Mouse (Mus musculus): Measurements from ENCODE around the gene Flywch1. TPM values are rescaled to one million over a fixed set of nuclear protein-coding genes. Genes with fewer than 3 reads are reported as not detected.
A peak's percentile ranks its signal among the peaks of the same experiment; 100 is the strongest.
"Not testable (repeated sequence)": the region's sequence is repeated elsewhere in the genome, so short reads cannot be mapped to it uniquely, and the experiment has no call there.

The Flywch1 gene
- total RNA-seq, 2 experiments from 2014 or later: 29.7 to 33.2 TPM

- intact Hi-C loops (cut with DNase I): loop anchor here (5.0 kb wide), 1 partner anchor 39 kb away; the partner anchor contains the start of gene Kremen2
- peak; percentile 49 for DNase-seq (ENCODE audit: low spot score)
These were observed 14.4 kb upstream of the Flywch1 start, which contains the start of gene Flywch2 for GRCm38 (mm10) chr17:23785561-23786471. TSS of gene Flywch2 (minus strand) at chr17:23786081.

- intact Hi-C loops (cut with DNase I): no loop called here
- no peak for DNase-seq (ENCODE audit: low spot score)
These were observed 11.9 kb upstream of the Flywch1 start for GRCm38 (mm10) chr17:23783352-23783751.

GRCm38 (mm10) chr17:23778447-23778846, 7.0 kb upstream of the Flywch1 start:
- DNase-seq (ENCODE audit: low spot score): no peak
- intact Hi-C loops (cut with DNase I): no loop called here

GRCm38 (mm10) chr17:23777141-23777540, 5.7 kb upstream of the Flywch1 start:
- intact Hi-C loops (cut with DNase I): loop anchor here (2.0 kb wide), 1 partner anchor 64 kb away; no protein-coding TSS in a partner anchor
- DNase-seq (ENCODE audit: low spot score): no peak

GRCm38 (mm10) chr17:23776216-23776615, 4.8 kb upstream of the Flywch1 start:
- DNase-seq (ENCODE audit: low spot score): no peak
- intact Hi-C loops (cut with DNase I): loop anchor here (2.0 kb wide), 1 partner anchor 65 kb away; no protein-coding TSS in a partner anchor

GRCm38 (mm10) chr17:23774090-23774489, 2.7 kb upstream of the Flywch1 start:
- intact Hi-C loops (cut with DNase I): loop anchor here (1.0 kb wide), 1 partner anchor 186 kb away; no protein-coding TSS in a partner anchor
- peak; percentile 57 for DNase-seq (ENCODE audit: low spot score)

- DNase-seq (ENCODE audit: low spot score): no peak
- intact Hi-C loops (cut with DNase I): loop anchor here (1.0 kb wide), 1 partner anchor 187 kb away; no protein-coding TSS in a partner anchor
These were observed 2.3 kb upstream of the Flywch1 start for GRCm38 (mm10) chr17:23773676-23774075.

GRCm38 (mm10) chr17:23772219-23772556, 786 bp upstream of the Flywch1 start:
- intact Hi-C loops (cut with DNase I); DNase-seq (ENCODE audit: low spot score): not testable (repeated sequence)

GRCm38 (mm10) chr17:23770896-23771283, 512 bp downstream of the Flywch1 start:
- intact Hi-C loops (cut with DNase I): no loop called here
- no peak for DNase-seq (ENCODE audit: low spot score)

GRCm38 (mm10) chr17:23770493-23770892, 909 bp downstream of the Flywch1 start:
- DNase-seq (ENCODE audit: low spot score): no peak
- intact Hi-C loops (cut with DNase I): no loop called here

- no peak for DNase-seq (ENCODE audit: low spot score)
These were observed 8.4 kb downstream of the Flywch1 start for GRCm38 (mm10) chr17:23762976-23763375.

GRCm38 (mm10) chr17:23761155-23761554, 10.2 kb downstream of the Flywch1 start:
- intact Hi-C loops (cut with DNase I): no loop called here

More at GRCm38 (mm10) chr17:23762976-23763375, 8.4 kb downstream of the Flywch1 start:
- intact Hi-C loops (cut with DNase I): no loop called here

GRCm38 (mm10) chr17:23760231-23760630, 11.2 kb downstream of the Flywch1 start:
- no peak for DNase-seq (ENCODE audit: low spot score)
- intact Hi-C loops (cut with DNase I): no loop called here

More at GRCm38 (mm10) chr17:23761155-23761554, 10.2 kb downstream of the Flywch1 start:
- no peak for DNase-seq (ENCODE audit: low spot score)

GRCm38 (mm10) chr17:23758801-23759200, 12.6 kb downstream of the Flywch1 start:
- DNase-seq (ENCODE audit: low spot score): no peak
- intact Hi-C loops (cut with DNase I): no loop called here

GRCm38 (mm10) chr17:23757581-23757980, 13.8 kb downstream of the Flywch1 start:
- no peak for DNase-seq (ENCODE audit: low spot score)
- intact Hi-C loops (cut with DNase I): no loop called here

- intact Hi-C loops (cut with DNase I): no loop called here
- no peak for DNase-seq (ENCODE audit: low spot score)
These were observed 15.7 kb downstream of the Flywch1 start for GRCm38 (mm10) chr17:23755689-23756088.

GRCm38 (mm10) chr17:23749400-23750191, 21.8 kb downstream of the Flywch1 start:
- intact Hi-C loops (cut with DNase I): loop anchor here (5.0 kb wide), 2 partner anchors 38 to 93 kb away; partner anchors contain the start of genes Flywch2, Prss32 and Prss41
- DNase-seq (ENCODE audit: low spot score): no peak

GRCm38 (mm10) chr17:23748631-23749391, 22.6 kb downstream of the Flywch1 start:
- intact Hi-C loops (cut with DNase I): loop anchor here (5.0 kb wide), 2 partner anchors 38 to 93 kb away; partner anchors contain the start of genes Flywch2, Prss32 and Prss41
- DNase-seq (ENCODE audit: low spot score): peak; percentile 48

- intact Hi-C loops (cut with DNase I): loop anchor here (5.0 kb wide), 2 partner anchors 39 to 94 kb away; partner anchors contain the start of genes Flywch2, Prss32 and Prss41
- no peak for DNase-seq (ENCODE audit: low spot score)
These were observed 23.4 kb downstream of the Flywch1 start for GRCm38 (mm10) chr17:23748026-23748425.
